Mouse (Mus musculus) limb, embryonic 14.5 days (tissue): ENCODE data around the gene Ttc28. TPM values are rescaled to one million over a fixed set of nuclear protein-coding genes. Genes with fewer than 3 reads are reported as not detected.
A peak's percentile ranks its signal among the peaks of the same experiment; 100 is the strongest.

Experiments used
- ATAC-seq: fragments of 200-750 bp; cut with Nextera tagmentation; 2 replicates; pipeline ENCODE4 v1.8.0; 2017; ENCODE audit warnings: low read depth, moderate number of reproducible peaks, moderate TSS enrichment; ENCODE audit not compliant: low FRiP score
- DNase-seq: peaks from one replicate; pipeline ENCODE4 v3.0.0-alpha.2; 2015; ENCODE audit warnings: low spot score
- H3K27ac ChIP-seq: fragments of 300-500 bp; sonication (generic); replicated peaks from 2 replicates; pipeline ENCODE4 v1.5.1; 2014; ENCODE audit warnings: low read depth, mild to moderate bottlenecking, low read length, moderate library complexity, mixed read lengths
- H3K27me3 ChIP-seq: fragments of 300-500 bp; sonication (generic); 2 replicates; pipeline ENCODE4 v1.6.1; 2014; ENCODE audit warnings: low read length, mixed read lengths; ENCODE audit not compliant: control insufficient read depth, insufficient read depth
- H3K36me3 ChIP-seq: fragments of 300-500 bp; sonication (generic); 2 replicates; pipeline ENCODE4 v1.6.1; 2014; ENCODE audit warnings: mild to moderate bottlenecking, low read length, moderate library complexity, mixed read lengths; ENCODE audit not compliant: control insufficient read depth, insufficient read depth
- H3K4me1 ChIP-seq: fragments of 300-500 bp; sonication (generic); 2 replicates; pipeline ENCODE4 v1.6.1; 2014; ENCODE audit warnings: antibody characterized with exemption, low read length, mixed read lengths; ENCODE audit not compliant: control insufficient read depth, insufficient read depth
- H3K4me2 ChIP-seq: fragments of 300-500 bp; sonication (generic); replicated peaks from 2 replicates; pipeline ENCODE4 v1.6.1; 2014; ENCODE audit warnings: low read depth, mild to moderate bottlenecking, low read length, moderate library complexity; ENCODE audit not compliant: severe bottlenecking
- H3K4me3 ChIP-seq: fragments of 300-500 bp; sonication (generic); replicated peaks from 2 replicates; pipeline ENCODE4 v1.5.1; 2014; ENCODE audit warnings: low read length
- H3K9ac ChIP-seq: fragments of 300-500 bp; sonication (generic); 2 replicates; pipeline ENCODE4 v1.6.1; 2014; ENCODE audit warnings: mild to moderate bottlenecking, low read depth, low read length, moderate library complexity; ENCODE audit not compliant: severe bottlenecking
- H3K9me3 ChIP-seq: fragments of 300-500 bp; sonication (generic); 2 replicates; pipeline ENCODE4 v1.6.1; 2016; ENCODE audit warnings: low read length; ENCODE audit not compliant: control insufficient read depth
- POLR2A ChIP-seq: fragments of 200-500 bp; IDR thresholded peaks from 2 replicates; pipeline ENCODE4 v1.8.0; 2012; ENCODE audit warnings: inconsistent platforms, mild to moderate bottlenecking, moderate library complexity, borderline replicate concordance; ENCODE audit not compliant: insufficient read depth, insufficient read length; ENCODE audit errors: extremely low read depth
- WGBS: fragments of 180-500 bp; shearing (Covaris S2); extraction: QIAGEN DNeasy Blood & Tissue Kit; methylation state at CpG from one replicate; pipeline ENCODE4 v1.1.7; 2014; 5-methylcytosine and 5-hydroxymethylcytosine counted together
- polyA plus RNA-seq, 2 experiments: library from polyadenylated mRNA; depleted of rRNA in 1 of 2; stranded (reverse) in 1 of 2; unstranded in 1 of 2; fragments of >200 nt; fragmentation: Nextera tagmentation in 1 of 2; extraction: Ambion mirVana in 1 of 2; gene quantifications; 2 replicates each; pipeline versions ENCODE4 v1.2.1 to v1.2.3; 2012 to 2014

Ttc28 gene
- polyA plus RNA-seq, 2 experiments = 16.3 to 19.9 TPM

GRCm38 (mm10) chr5:111026209-111026608 lies 146.6 kb downstream of the Ttc28 start:
- WGBS = 40% methylated on average over 8 of the region's 8 CpGs
- Histone ChIP-seq H3K27ac (no peak overlapping the region), H3K9me3 (no peaks in the 10 kb centered on the region)

GRCm38 (mm10) chr5:111028340-111028739 lies 148.7 kb downstream of the Ttc28 start:
- no peak overlapping the region for H3K4me2 ChIP-seq
- no peak for TF ChIP-seq POLR2A
- H3K4me3 ChIP-seq = no peak overlapping the region
- H3K27ac ChIP-seq = no peak overlapping the region
- no peak overlapping the region for H3K9ac ChIP-seq
- H3K36me3 ChIP-seq = no peaks in the 10 kb centered on the region
- no peak for ATAC-seq
- peaks cover 59% of the 10 kb centered on the region for H3K4me1 ChIP-seq
- 38% methylated on average over 4 of the region's 4 CpGs for WGBS
- no peaks in the 10 kb centered on the region for H3K9me3 ChIP-seq
- H3K27me3 ChIP-seq = no peaks in the 10 kb centered on the region
- DNase-seq = no peak

More at GRCm38 (mm10) chr5:111026209-111026608, 146.6 kb downstream of the Ttc28 start:
- no peak for TF ChIP-seq POLR2A
- peaks cover 52% of the 10 kb centered on the region for H3K4me1 ChIP-seq
- peak; percentile 67; the same call in 1 of the 2 replicates for ATAC-seq
- no peaks in the 10 kb centered on the region for H3K36me3 ChIP-seq
- H3K27me3 ChIP-seq = no peaks in the 10 kb centered on the region
- H3K9ac ChIP-seq = no peak overlapping the region
- H3K4me2 ChIP-seq = no peak overlapping the region
- H3K4me3 ChIP-seq = no peak overlapping the region
- DNase-seq = no peak

DNA sequence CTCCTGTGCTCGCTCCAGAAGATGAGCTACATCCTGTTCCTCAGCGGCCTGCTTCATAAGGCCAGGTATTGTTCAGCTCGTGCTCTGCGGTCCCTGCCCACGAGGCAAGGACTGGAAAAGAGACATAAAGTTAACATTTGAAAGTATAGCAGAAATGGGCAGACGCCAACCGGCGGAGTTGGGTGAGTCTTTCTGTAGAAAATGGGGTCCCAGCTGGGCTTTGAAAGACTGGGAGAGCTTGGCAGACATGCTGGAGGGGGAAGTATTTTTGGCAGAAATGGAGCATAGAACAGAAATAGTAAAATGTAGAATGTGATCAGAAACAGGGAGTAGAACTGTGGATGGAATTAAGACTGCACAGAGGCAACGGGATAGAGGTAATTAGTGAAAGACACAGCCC lies 149.3 kb downstream of the Ttc28 start:
- H3K27ac ChIP-seq = no peak overlapping the region; the same call in 1 of the 2 replicates
- WGBS = 74% methylated on average over 9 of the region's 9 CpGs
- no peak for TF ChIP-seq POLR2A
- no peak overlapping the region for H3K4me3 ChIP-seq
- H3K36me3 ChIP-seq = no peaks in the 10 kb centered on the region
- H3K4me2 ChIP-seq = no peak overlapping the region
- ATAC-seq (no peak), DNase-seq (no peak)
- H3K9ac ChIP-seq = no peak overlapping the region
- peaks cover 58% of the 10 kb centered on the region for H3K4me1 ChIP-seq
- no peaks in the 10 kb centered on the region for H3K27me3 ChIP-seq
- H3K9me3 ChIP-seq = no peaks in the 10 kb centered on the region

- H3K4me2 ChIP-seq = no peak overlapping the region
- no peak overlapping the region for H3K4me3 ChIP-seq
- no peaks in the 10 kb centered on the region for H3K9me3 ChIP-seq
- ATAC-seq (no peak), DNase-seq (peak; percentile 58)
- WGBS = 33% methylated on average over 10 of the region's 10 CpGs
- 0 out of 2 replicates have a peak overlapping the region, but pooled peaks have one; percentile 35 for H3K27ac ChIP-seq
- TF ChIP-seq POLR2A = no peak
- no peaks in the 10 kb centered on the region for H3K27me3 ChIP-seq
- no peak overlapping the region for H3K9ac ChIP-seq
- H3K36me3 ChIP-seq = no peaks in the 10 kb centered on the region
- peaks cover 23% of the 10 kb centered on the region for H3K4me1 ChIP-seq
Observed at GRCm38 (mm10) chr5:111032687-111033295, 153.2 kb downstream of the Ttc28 start.

DNA sequence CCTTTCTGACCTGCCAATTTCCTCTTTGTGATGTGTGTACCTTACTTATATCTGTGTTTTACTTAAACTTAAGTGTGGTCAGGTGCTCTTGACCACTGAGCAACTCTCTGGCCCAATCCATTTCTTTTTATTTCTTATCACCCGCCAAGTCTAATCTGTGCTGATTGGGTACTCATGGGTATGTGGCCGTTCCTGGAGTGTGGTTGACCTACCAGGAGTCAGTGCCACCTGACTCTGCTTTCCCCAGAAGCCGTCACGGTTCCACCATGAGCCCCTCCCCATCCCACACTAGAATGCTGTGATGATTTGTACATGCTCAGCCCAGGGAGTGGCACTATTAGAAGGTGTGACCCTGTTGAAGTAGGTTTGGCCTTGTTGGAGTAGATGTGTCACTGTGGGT lies 153.9 kb downstream of the Ttc28 start:
- no peaks in the 10 kb centered on the region for H3K9me3 ChIP-seq
- WGBS = 89% methylated on average over 4 of the region's 4 CpGs
- ATAC-seq = no peak
- H3K27ac ChIP-seq = no peak overlapping the region
- H3K4me2 ChIP-seq = no peak overlapping the region
- no peak overlapping the region for H3K4me3 ChIP-seq
- H3K9ac ChIP-seq = no peak overlapping the region
- TF ChIP-seq POLR2A = no peak
- peaks cover 20% of the 10 kb centered on the region for H3K4me1 ChIP-seq
- no peaks in the 10 kb centered on the region for H3K36me3 ChIP-seq
- DNase-seq = no peak
- H3K27me3 ChIP-seq = no peaks in the 10 kb centered on the region
